Mouse (Mus musculus) G1E (cell line): ENCODE measurements around the gene March2. TPM values are rescaled to one million over a fixed set of nuclear protein-coding genes. Genes with fewer than 3 reads are reported as not detected.
A peak's percentile ranks its signal among the peaks of the same experiment; 100 is the strongest.

ENCODE experiments used
- ATAC-seq: 2 replicates; pipeline ENCODE4 v1.8.0; 2016; ENCODE audit warnings: mild to moderate bottlenecking; ENCODE audit not compliant: insufficient number of reproducible peaks, poor library complexity, low FRiP score, severe bottlenecking; ENCODE audit errors: extremely low read depth
- DNase-seq: peaks from one replicate; pipeline ENCODE4 v3.0.0; 2012; ENCODE audit warnings: low spot score
- H3K27me3 ChIP-seq: 2 replicates; pipeline ENCODE4 v1.6.1; 2012; ENCODE audit warnings: mild to moderate bottlenecking, low read length, inconsistent platforms; ENCODE audit not compliant: insufficient read depth
- H3K36me3 ChIP-seq: replicated peaks from 2 replicates; pipeline ENCODE3; 2012; ENCODE audit warnings: mild to moderate bottlenecking, inconsistent platforms
- H3K4me1 ChIP-seq: 2 replicates; pipeline ENCODE4 v1.6.1; 2012; ENCODE audit warnings: low read depth, low read length, inconsistent platforms, mixed read lengths; ENCODE audit not compliant: insufficient read depth
- H3K4me3 ChIP-seq: 2 replicates; pipeline ENCODE4 v1.5.1; 2012; ENCODE audit warnings: low read depth, mild to moderate bottlenecking, inconsistent platforms, low read length, moderate library complexity, mixed read lengths
- H3K9me3 ChIP-seq: replicated peaks from 2 replicates; pipeline ENCODE4 v1.6.1; 2012; ENCODE audit warnings: inconsistent platforms
- CTCF ChIP-seq: IDR thresholded peaks from 2 replicates; pipeline ENCODE4 v1.5.1; 2012; ENCODE audit warnings: low read depth, low read length, inconsistent platforms, mixed read lengths
- GATA1 ChIP-seq: IDR thresholded peaks from 2 replicates; pipeline ENCODE4 v1.6.1; 2012; ENCODE audit warnings: borderline replicate concordance, low read length, inconsistent platforms, mixed read lengths
- GATA2 ChIP-seq: IDR thresholded peaks from 2 replicates; pipeline ENCODE4 v1.6.1; 2012; ENCODE audit warnings: low read depth, low read length, inconsistent platforms, borderline replicate concordance
- POLR2AphosphoS5 ChIP-seq: IDR thresholded peaks from 2 replicates; pipeline ENCODE4 v1.6.1; 2012; ENCODE audit warnings: low read depth, low read length, inconsistent platforms; ENCODE audit not compliant: insufficient replicate concordance
- TAL1 ChIP-seq: conservative IDR thresholded peaks from 2 replicates; pipeline ENCODE4 v1.6.1; 2012; ENCODE audit warnings: low read depth, low read length, inconsistent platforms, mixed read lengths
- polyA plus RNA-seq: library from polyadenylated mRNA; stranded (reverse); fragments of >175 nt; gene quantifications from 2 replicates; pipeline ENCODE4 v1.2.3, GENCODE M21; 2012
- total RNA-seq, 2 experiments: library from RNA; stranded (forward) in 1 of 2; stranded (reverse) in 1 of 2; fragments of 200-1000 nt in 1 of 2; fragments of >200 nt in 1 of 2; fragmentation: Nextera tagmentation in 1 of 2; gene quantifications; 2 replicates each; pipeline ENCODE4 v1.2.3; 2014 to 2017

March2 gene
- total and polyA plus RNA-seq, 3 experiments = 33.3 to 120 (median 75.3) TPM

GRCm38 (mm10) chr17:33681767-33682166 lies 36.7 kb downstream of the March2 start:
- Histone ChIP-seq H3K27me3 (no peaks in the 10 kb centered on the region), H3K4me3 (peak overlapping the region; percentile 41; the same call in 1 of the 2 replicates), H3K36me3 (peaks cover 45% of the 10 kb centered on the region), H3K4me1 (peaks cover 57% of the 10 kb centered on the region), H3K9me3 (no peaks in the 10 kb centered on the region)
- no peak for TF ChIP-seq GATA1
- no peak for TF ChIP-seq TAL1
- no peak for TF ChIP-seq GATA2
- no peak for TF ChIP-seq POLR2AphosphoS5
- no peak for TF ChIP-seq CTCF
- DNase-seq (no peak), ATAC-seq (no peak)

GRCm38 (mm10) chr17:33678771-33679170 lies 39.7 kb downstream of the March2 start:
- peaks cover 60% of the 10 kb centered on the region for H3K4me1 ChIP-seq
- ATAC-seq (no peak), DNase-seq (no peak)
- H3K9me3 ChIP-seq = no peaks in the 10 kb centered on the region
- H3K27me3 ChIP-seq = no peaks in the 10 kb centered on the region
- no peak overlapping the region for H3K4me3 ChIP-seq
- H3K36me3 ChIP-seq = peaks cover 61% of the 10 kb centered on the region
- TF ChIP-seq GATA1 = no peak
- TF ChIP-seq TAL1 = no peak
- TF ChIP-seq CTCF = no peak
- no peak for TF ChIP-seq GATA2
- no peak for TF ChIP-seq POLR2AphosphoS5

- no peaks in the 10 kb centered on the region for H3K27me3 ChIP-seq
- no peak overlapping the region for H3K4me3 ChIP-seq
- ATAC-seq = no peak
- no peaks in the 10 kb centered on the region for H3K9me3 ChIP-seq
- DNase-seq = no peak
- TF ChIP-seq CTCF (no peak), GATA1 (no peak), TAL1 (no peak), POLR2AphosphoS5 (no peak), GATA2 (no peak)
- peaks cover 64% of the 10 kb centered on the region for H3K36me3 ChIP-seq
- H3K4me1 ChIP-seq = peaks cover 48% of the 10 kb centered on the region
Observed at GRCm38 (mm10) chr17:33676086-33676485, 42.4 kb downstream of the March2 start.

- Histone ChIP-seq H3K4me1 (peaks cover 45% of the 10 kb centered on the region), H3K9me3 (no peaks in the 10 kb centered on the region), H3K27me3 (no peaks in the 10 kb centered on the region), H3K4me3 (no peak overlapping the region), H3K36me3 (peaks cover 65% of the 10 kb centered on the region)
- no peak for TF ChIP-seq GATA1
- no peak for DNase-seq
- ATAC-seq = no peak
Observed at GRCm38 (mm10) chr17:33675452-33675851, 43.0 kb downstream of the March2 start.

GRCm38 (mm10) chr17:33673837-33674236 lies 44.6 kb downstream of the March2 start:
- Histone ChIP-seq H3K27me3 (no peaks in the 10 kb centered on the region), H3K4me1 (peaks cover 38% of the 10 kb centered on the region), H3K4me3 (no peak overlapping the region), H3K9me3 (no peaks in the 10 kb centered on the region), H3K36me3 (peaks cover 69% of the 10 kb centered on the region)
- DNase-seq (no peak), ATAC-seq (no peak)
- TF ChIP-seq CTCF = no peak
- no peak for TF ChIP-seq GATA1
- TF ChIP-seq GATA2 = no peak
- no peak for TF ChIP-seq TAL1
- TF ChIP-seq POLR2AphosphoS5 = no peak

- Histone ChIP-seq H3K4me1 (peaks cover 21% of the 10 kb centered on the region; the same call in 1 of the 2 replicates), H3K9me3 (no peaks in the 10 kb centered on the region), H3K27me3 (no peaks in the 10 kb centered on the region), H3K36me3 (peaks cover 76% of the 10 kb centered on the region), H3K4me3 (no peak overlapping the region)
- no peak for TF ChIP-seq TAL1
- no peak for TF ChIP-seq GATA2
- TF ChIP-seq POLR2AphosphoS5 = no peak
- no peak for TF ChIP-seq GATA1
- no peak for TF ChIP-seq CTCF
- ATAC-seq = no peak
- DNase-seq = no peak
Observed at GRCm38 (mm10) chr17:33669681-33670080, 48.8 kb downstream of the March2 start.

- no peaks in the 10 kb centered on the region for H3K9me3 ChIP-seq
- no peaks in the 10 kb centered on the region for H3K27me3 ChIP-seq
- TF ChIP-seq GATA1 (no peak), POLR2AphosphoS5 (no peak), TAL1 (no peak), CTCF (no peak), GATA2 (no peak)
- H3K4me3 ChIP-seq = no peak overlapping the region
- DNase-seq (no peak), ATAC-seq (no peak)
- H3K36me3 ChIP-seq = peaks cover 83% of the 10 kb centered on the region
- peaks cover 17% of the 10 kb centered on the region; the same call in 1 of the 2 replicates for H3K4me1 ChIP-seq
Observed at GRCm38 (mm10) chr17:33666813-33667212, 51.7 kb downstream of the March2 start.
